Mouse (Mus musculus): Measurements from ENCODE around the gene Kars. TPM values are rescaled to one million over a fixed set of nuclear protein-coding genes. Genes with fewer than 3 reads are reported as not detected.

Gene Kars
- total RNA-seq, 2 experiments from 2014 or later = 79.8 to 83.9 TPM

DNA sequence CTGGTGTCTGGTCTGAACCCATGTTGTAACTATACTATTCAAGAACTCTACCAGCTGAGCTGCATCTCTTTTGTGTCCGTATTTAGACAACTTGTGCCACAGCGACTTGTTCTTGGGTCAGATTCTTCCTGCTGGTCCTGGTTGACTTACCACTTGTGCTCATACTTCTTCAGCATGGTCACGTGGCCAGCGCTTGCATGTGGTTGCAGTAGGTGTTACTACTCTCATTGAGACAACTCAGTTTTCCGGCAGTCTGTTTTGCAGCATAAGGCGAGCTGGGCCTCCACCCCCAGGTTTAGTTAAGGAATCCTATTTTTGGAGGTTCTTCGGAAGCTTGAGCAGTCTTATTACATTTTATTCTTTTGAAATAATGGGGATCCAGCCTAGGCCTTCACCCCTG is 59.8 kb downstream of the Kars start:
- DNase-seq (ENCODE audit: low spot score in 2 of 2) = peak in 1 of 2 experiments; percentile 38

DNA sequence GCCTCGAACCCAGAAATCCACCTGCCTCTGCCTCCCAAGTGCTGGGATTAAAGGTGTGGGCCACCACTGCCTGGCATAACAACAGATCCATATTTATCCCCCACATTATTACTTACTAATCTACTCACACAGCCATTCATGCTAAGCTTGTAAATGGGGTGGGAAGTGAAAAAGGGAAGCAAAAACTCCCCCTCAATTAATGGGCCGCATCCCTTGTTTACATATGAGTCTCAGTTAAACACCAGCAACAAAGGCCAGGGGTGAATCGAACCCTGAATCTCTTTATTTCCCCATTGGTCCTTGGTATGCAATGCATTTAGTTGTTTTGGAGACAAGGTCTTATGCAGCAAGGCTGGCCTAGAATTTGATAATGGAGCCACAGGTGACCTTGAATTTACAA is 60.3 kb downstream of the Kars start:
- no peak for DNase-seq (ENCODE audit: low spot score in 2 of 2)

DNA sequence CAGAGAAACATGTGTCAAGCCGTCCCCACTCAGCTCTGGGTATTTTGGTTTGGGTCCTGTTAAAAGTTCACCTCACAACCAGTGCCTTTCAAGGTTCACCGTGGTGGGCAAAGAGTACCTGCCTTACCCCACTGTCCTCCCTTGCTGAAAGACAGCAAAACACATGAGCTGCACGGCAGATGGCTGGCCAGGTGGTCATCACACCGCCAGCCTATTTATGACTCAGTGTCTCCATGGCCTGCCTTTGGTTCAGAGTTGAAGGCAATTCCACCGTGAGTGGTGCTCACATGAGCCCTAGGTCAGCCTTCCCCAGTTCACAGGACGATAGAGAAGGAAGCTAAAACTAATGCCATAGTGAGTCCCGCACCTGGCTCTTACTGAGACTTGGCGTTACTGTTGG is 63.2 kb downstream of the Kars start:
- no peak for DNase-seq (ENCODE audit: low spot score in 2 of 2)

DNA sequence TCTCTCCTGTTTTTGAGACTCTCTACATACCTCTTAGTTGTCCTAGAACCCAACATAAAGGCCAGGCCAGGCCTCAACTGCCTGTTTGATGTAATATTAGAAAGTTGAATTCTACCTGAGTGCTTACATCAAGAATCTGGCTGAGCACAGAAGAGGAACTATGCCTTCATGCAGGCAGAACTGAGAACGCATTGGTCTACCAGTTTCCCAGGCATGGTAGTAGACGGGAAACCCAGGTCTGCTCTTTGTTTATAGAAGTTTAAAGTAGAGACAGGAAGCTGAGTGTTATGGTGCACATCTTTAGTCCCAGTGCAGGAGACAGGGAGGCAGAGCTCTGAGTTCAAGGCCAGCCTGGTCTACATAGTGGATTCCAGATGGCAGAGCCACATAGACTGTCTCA is 64.0 kb downstream of the Kars start:
- DNase-seq (ENCODE audit: low spot score in 2 of 2) = no peak

DNA sequence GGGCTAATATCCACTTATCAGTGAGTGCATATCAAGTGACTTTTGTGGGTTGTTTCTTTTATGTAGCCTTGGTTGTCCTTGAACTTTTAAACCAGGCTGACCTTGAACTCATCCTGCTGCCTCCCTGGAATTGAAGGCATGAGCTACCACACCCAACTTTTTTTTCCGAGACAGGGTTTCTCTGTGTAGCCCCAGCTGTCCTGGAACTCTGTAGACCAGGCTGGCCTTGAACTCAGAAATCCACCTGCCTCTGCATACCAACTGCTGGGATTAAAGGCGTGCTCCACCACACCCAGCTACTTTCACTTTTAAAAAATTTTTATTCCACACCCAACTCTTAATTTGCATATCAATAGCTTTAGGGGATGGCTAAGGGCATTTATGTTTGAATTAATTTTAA is 67.6 kb downstream of the Kars start:
- no peak for DNase-seq (ENCODE audit: low spot score in 2 of 2)

Other genes with a start within 250 kb of the Kars start
- 10 to 100 TPM; 76.0 to 81.3 TPM for gene Cfdp1, start 157.0 kb downstream of the Kars start, total RNA-seq (2021)
- 1 to 10 TPM; 3.5 to 4.4 TPM for gene Tmem170, start 134.6 kb downstream of the Kars start, total RNA-seq (2021)
- gene Chst5, start 100.9 kb downstream of the Kars start, total RNA-seq (2021) = under 1 TPM; 0.44 to 0.95 TPM
- gene Tmem231, start 77.4 kb downstream of the Kars start, total RNA-seq (2021) = 1 to 10 TPM; 9.6 to 9.9 TPM
- gene Gabarapl2, start 70.6 kb downstream of the Kars start, total RNA-seq (2021) = 100 to 1,000 TPM; 219 to 221 TPM
- gene Adat1, start 19.0 kb downstream of the Kars start, total RNA-seq (2021) = 1 to 10 TPM; 4.3 to 5.2 TPM
- 10 to 100 TPM; 35.9 to 37.2 TPM for gene Terf2ip, start 75 bp upstream of the Kars start, total RNA-seq (2021)
- gene Gm6793, start 3.7 kb upstream of the Kars start, total RNA-seq (2021) = under 1 TPM in 1 of 2 experiments, not detected in 1; 0.30 TPM

Measured in layer of hippocampus, postnatal 14 days (tissue).